Mouse (Mus musculus) heart, embryonic 15.5 days (tissue): ENCODE measurements around the gene Frem2. TPM values are rescaled to one million over a fixed set of nuclear protein-coding genes. Genes with fewer than 3 reads are reported as not detected.

Experiments used
- ATAC-seq: fragments of 200-750 bp; cut with Nextera tagmentation; replicated peaks from 2 replicates; pipeline ENCODE4 v1.8.0; 2017; ENCODE audit warnings: low read depth, moderate TSS enrichment; ENCODE audit not compliant: insufficient number of reproducible peaks, insufficient read depth, low FRiP score
- H3K27ac ChIP-seq: fragments of 300-500 bp; sonication (generic); 2 replicates; pipeline ENCODE4 v1.5.1; 2015; ENCODE audit warnings: mild to moderate bottlenecking, inconsistent platforms
- H3K27me3 ChIP-seq: fragments of 300-500 bp; sonication (generic); 2 replicates; pipeline ENCODE4 v1.6.1; 2015; ENCODE audit warnings: inconsistent platforms
- H3K36me3 ChIP-seq: fragments of 300-500 bp; sonication (generic); 2 replicates; pipeline ENCODE4 v1.6.1; 2015; ENCODE audit warnings: mild to moderate bottlenecking, inconsistent platforms
- H3K4me1 ChIP-seq: fragments of 300-500 bp; sonication (generic); replicated peaks from 2 replicates; pipeline ENCODE4 v1.6.1; 2015; ENCODE audit warnings: inconsistent platforms
- H3K4me2 ChIP-seq: fragments of 300-500 bp; sonication (generic); 2 replicates; pipeline ENCODE4 v1.6.1; 2015; ENCODE audit warnings: inconsistent platforms, mild to moderate bottlenecking, moderate library complexity
- H3K4me3 ChIP-seq: fragments of 300-500 bp; sonication (generic); 2 replicates; pipeline ENCODE4 v1.5.1; 2015; ENCODE audit warnings: mild to moderate bottlenecking, inconsistent platforms
- H3K9ac ChIP-seq: fragments of 300-500 bp; sonication (generic); 2 replicates; pipeline ENCODE4 v1.6.1; 2015; ENCODE audit warnings: mild to moderate bottlenecking, inconsistent platforms
- H3K9me3 ChIP-seq: fragments of 300-500 bp; sonication (generic); replicated peaks from 2 replicates; pipeline ENCODE4 v1.6.1; 2016; ENCODE audit warnings: inconsistent platforms
- WGBS: fragments of 180-500 bp; shearing (Covaris S2); methylation state at CpG from one replicate; pipeline ENCODE4 v1.1.7; 2015; ENCODE audit warnings: mixed read lengths; 5-methylcytosine and 5-hydroxymethylcytosine counted together
- polyA plus RNA-seq: library from polyadenylated mRNA; unstranded; fragments of >200 nt; fragmentation: Nextera tagmentation; extraction: Ambion mirVana; gene quantifications from 2 replicates; pipeline ENCODE4 v1.2.1, GENCODE M21; 2015

The Frem2 gene
- polyA plus RNA-seq, 1 experiment from 2014 or later, result 2.2 TPM

GRCm38 (mm10) chr3:53656328-53656877, 752 bp downstream of the Frem2 start:
- peaks cover 15% of the 10 kb centered on the region for H3K4me1 ChIP-seq
- 1% methylated on average over 42 of the region's 42 CpGs for WGBS
- peak overlapping the region; percentile 74 for H3K27ac ChIP-seq
- peak overlapping the region; percentile 99 for H3K4me2 ChIP-seq
- H3K27me3 ChIP-seq, result peaks cover 16% of the 10 kb centered on the region
- H3K9me3 ChIP-seq, result peaks cover 10% of the 10 kb centered on the region
- no peak for ATAC-seq
- H3K36me3 ChIP-seq, result peaks cover 9% of the 10 kb centered on the region; the same call in 1 of the 2 replicates
- peak overlapping the region; percentile 67 for H3K4me3 ChIP-seq
- H3K9ac ChIP-seq, result peak overlapping the region; percentile 56

- WGBS, result 74% methylated on average over 13 of the region's 13 CpGs
- ATAC-seq, result no peak
- Histone ChIP-seq H3K4me1 (peaks cover 16% of the 10 kb centered on the region), H3K9ac (no peak overlapping the region), H3K9me3 (peaks cover 10% of the 10 kb centered on the region), H3K27me3 (peaks cover 16% of the 10 kb centered on the region), H3K36me3 (peaks cover 9% of the 10 kb centered on the region; the same call in 1 of the 2 replicates), H3K4me3 (peak overlapping the region; percentile 67), H3K4me2 (peak overlapping the region; percentile 99), H3K27ac (no peak overlapping the region)
Measured at GRCm38 (mm10) chr3:53655343-53655742, 1.8 kb downstream of the Frem2 start.

- peak overlapping the region; percentile 55 for H3K27ac ChIP-seq
- no peak overlapping the region for H3K9ac ChIP-seq
- peak overlapping the region; percentile 20 for H3K4me2 ChIP-seq
- peaks cover 10% of the 10 kb centered on the region for H3K9me3 ChIP-seq
- peaks cover 9% of the 10 kb centered on the region; the same call in 1 of the 2 replicates for H3K36me3 ChIP-seq
- no peak for ATAC-seq
- H3K4me1 ChIP-seq, result peaks cover 12% of the 10 kb centered on the region
- H3K27me3 ChIP-seq, result peaks cover 5% of the 10 kb centered on the region
- H3K4me3 ChIP-seq, result no peak overlapping the region; the same call in 1 of the 2 replicates
- 11% methylated on average over 8 of the region's 8 CpGs for WGBS
Measured at GRCm38 (mm10) chr3:53650003-53650748, 7.0 kb downstream of the Frem2 start.

- 43% methylated on average over 4 of the region's 4 CpGs for WGBS
- Histone ChIP-seq H3K9me3 (peaks cover 2% of the 10 kb centered on the region; the same call in 1 of the 2 replicates), H3K27me3 (no peaks in the 10 kb centered on the region), H3K4me3 (no peak overlapping the region), H3K27ac (0 out of 2 replicates have a peak overlapping the region, but pooled peaks have one; percentile 19), H3K4me2 (no peak overlapping the region), H3K9ac (no peak overlapping the region), H3K4me1 (peaks cover 12% of the 10 kb centered on the region), H3K36me3 (peaks cover 7% of the 10 kb centered on the region; the same call in 1 of the 2 replicates)
- ATAC-seq, result no peak
Measured at GRCm38 (mm10) chr3:53649425-53649824, 7.7 kb downstream of the Frem2 start.

- Histone ChIP-seq H3K36me3 (peaks cover 4% of the 10 kb centered on the region; the same call in 1 of the 2 replicates), H3K4me3 (no peak overlapping the region), H3K4me1 (peaks cover 12% of the 10 kb centered on the region), H3K9ac (no peak overlapping the region), H3K9me3 (no peaks in the 10 kb centered on the region), H3K27ac (0 out of 2 replicates have a peak overlapping the region, but pooled peaks have one; percentile 19), H3K27me3 (no peaks in the 10 kb centered on the region), H3K4me2 (no peak overlapping the region)
- no peak for ATAC-seq
- WGBS, result 88% methylated on average over 4 of the region's 4 CpGs
Measured at GRCm38 (mm10) chr3:53648902-53649301, 8.3 kb downstream of the Frem2 start.

- no peak for ATAC-seq
Measured at GRCm38 (mm10) chr3:53635948-53636347, 21.2 kb downstream of the Frem2 start.

GRCm38 (mm10) chr3:53631126-53631525, 26.0 kb downstream of the Frem2 start:
- no peaks in the 10 kb centered on the region for H3K9me3 ChIP-seq
- WGBS, result 39% methylated on average over 14 of the region's 14 CpGs
- H3K9ac ChIP-seq, result no peak overlapping the region
- H3K4me2 ChIP-seq, result peak overlapping the region; percentile 44
- H3K27me3 ChIP-seq, result no peaks in the 10 kb centered on the region
- no peaks in the 10 kb centered on the region for H3K36me3 ChIP-seq
- H3K4me1 ChIP-seq, result peaks cover 21% of the 10 kb centered on the region
- H3K27ac ChIP-seq, result peak overlapping the region; percentile 65
- peak overlapping the region; percentile 22; the same call in 1 of the 2 replicates for H3K4me3 ChIP-seq
- no peak; the same call in 1 of the 2 replicates for ATAC-seq

More at GRCm38 (mm10) chr3:53635948-53636347, 21.2 kb downstream of the Frem2 start:
- Histone ChIP-seq H3K9ac (no peak overlapping the region), H3K9me3 (no peaks in the 10 kb centered on the region), H3K36me3 (no peaks in the 10 kb centered on the region), H3K4me3 (no peak overlapping the region), H3K27ac (peak overlapping the region; percentile 57), H3K4me1 (peaks cover 10% of the 10 kb centered on the region), H3K4me2 (no peak overlapping the region), H3K27me3 (no peaks in the 10 kb centered on the region)
- WGBS, result 43% methylated on average over 3 of the region's 3 CpGs

GRCm38 (mm10) chr3:53630630-53631029, 26.5 kb downstream of the Frem2 start:
- 44% methylated on average over 4 of the region's 4 CpGs for WGBS
- H3K9ac ChIP-seq, result no peak overlapping the region
- H3K9me3 ChIP-seq, result no peaks in the 10 kb centered on the region
- H3K27ac ChIP-seq, result peak overlapping the region; percentile 65
- H3K36me3 ChIP-seq, result no peaks in the 10 kb centered on the region
- ATAC-seq, result no peak
- H3K4me3 ChIP-seq, result no peak overlapping the region
- no peaks in the 10 kb centered on the region for H3K27me3 ChIP-seq
- peaks cover 18% of the 10 kb centered on the region for H3K4me1 ChIP-seq
- H3K4me2 ChIP-seq, result peak overlapping the region; percentile 44

GRCm38 (mm10) chr3:53629966-53630365, 27.2 kb downstream of the Frem2 start:
- Histone ChIP-seq H3K4me3 (no peak overlapping the region), H3K27ac (no peak overlapping the region), H3K4me2 (no peak overlapping the region), H3K4me1 (peaks cover 15% of the 10 kb centered on the region; the same call in 1 of the 2 replicates), H3K9ac (no peak overlapping the region), H3K9me3 (no peaks in the 10 kb centered on the region), H3K27me3 (no peaks in the 10 kb centered on the region), H3K36me3 (no peaks in the 10 kb centered on the region)
- 81% methylated on average over 5 of the region's 5 CpGs for WGBS
- no peak for ATAC-seq

- no peak overlapping the region for H3K27ac ChIP-seq
- H3K4me2 ChIP-seq, result no peak overlapping the region
- no peak overlapping the region for H3K9ac ChIP-seq
- H3K4me1 ChIP-seq, result 0 out of 2 replicates have a peak, but pooled peaks cover 11% of the 10 kb centered on the region
- ATAC-seq, result no peak
- H3K4me3 ChIP-seq, result no peak overlapping the region
- no peaks in the 10 kb centered on the region for H3K9me3 ChIP-seq
- no peaks in the 10 kb centered on the region for H3K27me3 ChIP-seq
- WGBS, result 51% methylated on average over 8 of the region's 8 CpGs
- no peaks in the 10 kb centered on the region for H3K36me3 ChIP-seq
Measured at GRCm38 (mm10) chr3:53623222-53623621, 33.9 kb downstream of the Frem2 start.

GRCm38 (mm10) chr3:53620978-53621377, 36.2 kb downstream of the Frem2 start:
- 83% methylated on average over 3 of the region's 3 CpGs for WGBS
- Histone ChIP-seq H3K27me3 (no peaks in the 10 kb centered on the region), H3K4me3 (no peak overlapping the region), H3K4me2 (no peak overlapping the region), H3K27ac (no peak overlapping the region), H3K36me3 (no peaks in the 10 kb centered on the region), H3K9ac (no peak overlapping the region), H3K4me1 (0 out of 2 replicates have a peak, but pooled peaks cover 3% of the 10 kb centered on the region), H3K9me3 (no peaks in the 10 kb centered on the region)
- no peak for ATAC-seq
